Mouse (Mus musculus): ENCODE results near the gene Scamp2. TPM values are rescaled to one million over a fixed set of nuclear protein-coding genes. Genes with fewer than 3 reads are reported as not detected.

Gene Scamp2
- total RNA-seq, 2 experiments from 2014 or later, result 22.5 to 26.3 TPM

- H3K27ac ChIP-seq, result no peak within 1 kb of the TSS
- no peak for DNase-seq (ENCODE audit: low spot score in 2 of 2)
- H3K4me3 ChIP-seq, result no peak within 1 kb of the TSS
- TF ChIP-seq CTCF (conservative IDR thresholded peaks at IDR 0.05), result no peak
Measured at GRCm38 (mm10) chr9:57606139-57606851, 45.6 kb downstream of the Scamp2 start, which contains the start of gene Cplx3. Cplx3 (minus strand) TSS chr9:57606281.

- no peak for DNase-seq (ENCODE audit: low spot score in 2 of 2)
- Histone ChIP-seq H3K4me3 (no peak overlapping the region), H3K27ac (no peak overlapping the region)
- TF ChIP-seq CTCF (conservative IDR thresholded peaks at IDR 0.05), result no peak
Measured at GRCm38 (mm10) chr9:57609803-57610202, 49.1 kb downstream of the Scamp2 start.

GRCm38 (mm10) chr9:57610359-57610826 is 49.6 kb downstream of the Scamp2 start:
- no peak overlapping the region for H3K27ac ChIP-seq
- DNase-seq (ENCODE audit: low spot score in 2 of 2), result no peak
- no peak for TF ChIP-seq CTCF (conservative IDR thresholded peaks at IDR 0.05)
- H3K4me3 ChIP-seq, result no peak overlapping the region

DNA sequence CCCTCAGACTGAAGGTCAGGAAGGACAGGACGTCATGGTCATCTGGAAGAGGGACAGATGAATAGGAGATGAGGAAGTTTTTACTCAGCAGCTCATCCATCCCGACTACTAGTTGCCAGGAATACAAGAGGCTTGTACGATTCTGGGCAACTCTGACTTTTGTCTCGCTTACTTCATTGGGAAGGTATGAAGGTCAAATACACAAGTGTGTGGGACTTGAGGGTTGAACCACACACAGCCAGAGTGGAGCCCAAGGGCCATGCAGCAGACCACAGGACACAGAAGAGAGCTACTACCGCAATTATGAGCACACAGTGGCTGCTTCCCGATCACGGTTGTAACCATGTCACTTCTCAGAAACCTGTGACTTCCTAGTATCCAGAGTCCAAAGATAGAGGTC is 51.8 kb downstream of the Scamp2 start:
- no peak for TF ChIP-seq CTCF (conservative IDR thresholded peaks at IDR 0.05)
- Histone ChIP-seq H3K4me3 (no peak overlapping the region), H3K27ac (no peak overlapping the region)
- DNase-seq (ENCODE audit: low spot score in 2 of 2), result no peak

- no peak for TF ChIP-seq CTCF (conservative IDR thresholded peaks at IDR 0.05)
- DNase-seq (ENCODE audit: low spot score in 2 of 2), result no peak
- no peak overlapping the region for H3K4me3 ChIP-seq
- H3K27ac ChIP-seq, result no peak overlapping the region
Measured at GRCm38 (mm10) chr9:57613975-57614374, 53.2 kb downstream of the Scamp2 start.

DNA sequence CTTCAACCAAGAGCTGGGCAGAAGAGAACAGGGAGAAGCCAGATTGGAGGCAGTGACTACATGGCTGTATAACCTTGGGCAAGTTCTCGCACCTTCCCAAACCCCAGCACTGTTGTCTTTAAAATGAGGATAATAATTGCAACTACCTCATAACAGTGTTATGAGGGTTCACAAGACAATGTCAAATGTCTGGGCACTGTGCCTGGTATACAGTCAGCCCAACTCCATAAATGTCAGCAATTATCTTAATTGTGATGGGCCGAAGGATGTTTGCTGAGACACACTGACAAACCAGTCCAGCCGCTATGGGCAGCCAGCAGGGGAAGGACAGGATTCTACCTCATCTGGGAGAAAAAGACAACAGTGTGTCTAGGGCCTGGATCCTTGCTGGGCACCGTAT is 54.0 kb downstream of the Scamp2 start:
- no peak overlapping the region for H3K27ac ChIP-seq
- H3K4me3 ChIP-seq, result no peak overlapping the region
- no peak for TF ChIP-seq CTCF (conservative IDR thresholded peaks at IDR 0.05)
- no peak for DNase-seq (ENCODE audit: low spot score in 2 of 2)

DNA sequence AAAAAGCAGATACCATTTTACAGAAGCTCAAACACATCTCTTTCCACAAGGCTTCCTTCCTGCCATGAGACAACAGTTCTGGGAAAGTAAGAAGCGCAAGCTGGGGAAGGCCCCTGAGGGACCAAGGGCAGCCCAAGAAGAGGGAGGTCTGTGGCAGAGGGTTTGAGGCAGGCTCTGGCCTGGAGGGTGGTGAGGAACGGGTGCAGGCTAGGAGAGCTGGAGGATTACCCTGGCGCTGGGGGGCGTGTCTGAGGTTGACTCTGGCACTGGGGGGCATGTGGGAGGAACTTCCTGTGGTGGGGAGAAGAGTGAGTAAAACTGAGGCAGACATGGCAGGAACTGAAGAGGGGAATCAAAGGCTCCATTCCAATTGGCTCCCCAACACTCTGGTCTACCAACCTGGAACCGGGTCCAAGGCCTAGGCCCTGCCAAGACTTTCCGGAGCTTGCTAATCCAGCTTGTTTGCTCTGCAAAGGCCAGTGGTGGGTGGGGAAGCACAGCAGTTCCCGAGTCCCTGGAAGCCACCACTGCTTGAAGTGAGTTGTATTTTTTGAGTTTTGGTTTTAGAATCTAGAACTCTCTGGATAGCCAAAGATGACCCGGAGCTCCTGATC is 56.9 kb downstream of the Scamp2 start:
- no peak overlapping the region for H3K27ac ChIP-seq
- no peak for TF ChIP-seq CTCF (conservative IDR thresholded peaks at IDR 0.05)
- DNase-seq (ENCODE audit: low spot score in 2 of 2), result no peak
- no peak overlapping the region for H3K4me3 ChIP-seq

DNA sequence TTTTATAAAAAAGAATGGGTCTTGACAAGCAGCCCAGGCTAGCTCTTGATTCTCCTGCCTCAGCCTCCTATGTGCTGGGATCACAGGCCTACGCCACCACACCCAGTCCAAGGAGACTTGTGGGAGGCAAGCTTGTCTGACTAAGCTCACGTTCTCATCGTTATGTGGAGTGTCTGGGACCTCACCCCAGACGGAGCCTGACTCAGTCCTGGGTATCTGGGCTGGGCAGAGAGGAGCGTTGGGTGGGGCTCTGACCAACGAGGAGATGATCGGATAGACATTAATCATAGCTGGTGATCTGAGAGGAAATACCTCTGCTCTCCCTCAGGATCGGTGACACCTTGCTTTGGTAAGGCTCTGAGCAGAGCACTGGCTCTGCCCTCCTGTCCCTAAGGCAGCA is 58.1 kb downstream of the Scamp2 start:
- no peak for TF ChIP-seq CTCF (conservative IDR thresholded peaks at IDR 0.05)
- Histone ChIP-seq H3K4me3 (no peak overlapping the region), H3K27ac (no peak overlapping the region)
- DNase-seq (ENCODE audit: low spot score in 2 of 2), result no peak

DNA sequence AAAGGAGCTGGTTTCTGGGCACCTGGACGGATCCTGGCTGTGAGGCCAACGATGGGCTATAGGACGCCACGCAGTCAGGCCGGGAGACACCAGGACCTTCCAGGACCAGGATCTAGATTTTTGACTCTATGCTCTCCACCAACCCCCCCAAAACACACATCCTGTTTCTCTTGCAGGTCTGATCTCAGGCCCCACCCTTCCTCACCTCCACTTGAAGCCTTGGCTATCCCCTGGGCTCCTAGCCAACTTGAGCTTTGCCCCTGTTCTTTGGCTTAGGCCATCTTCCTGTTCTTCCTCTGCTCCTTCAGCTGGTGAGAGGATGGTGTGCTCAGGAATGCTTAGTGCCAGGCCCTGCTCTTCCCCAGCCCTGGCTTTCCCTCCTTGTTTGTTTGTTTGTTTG is 59.9 kb downstream of the Scamp2 start, which contains the start of gene Lman1l:
Gene Lman1l, minus strand, starts transcription at position 101 of the 400 bp plus-strand sequence.
- no peak for DNase-seq (ENCODE audit: low spot score in 2 of 2)
- TF ChIP-seq CTCF (conservative IDR thresholded peaks at IDR 0.05), result no peak
- Histone ChIP-seq H3K4me3 (no peak within 1 kb of the TSS), H3K27ac (no peak within 1 kb of the TSS)

- H3K27ac ChIP-seq, result no peak overlapping the region
- H3K4me3 ChIP-seq, result no peak overlapping the region
- TF ChIP-seq CTCF (conservative IDR thresholded peaks at IDR 0.05), result no peak
- no peak for DNase-seq (ENCODE audit: low spot score in 2 of 2)
Measured at GRCm38 (mm10) chr9:57624295-57624694, 63.6 kb downstream of the Scamp2 start.

DNA sequence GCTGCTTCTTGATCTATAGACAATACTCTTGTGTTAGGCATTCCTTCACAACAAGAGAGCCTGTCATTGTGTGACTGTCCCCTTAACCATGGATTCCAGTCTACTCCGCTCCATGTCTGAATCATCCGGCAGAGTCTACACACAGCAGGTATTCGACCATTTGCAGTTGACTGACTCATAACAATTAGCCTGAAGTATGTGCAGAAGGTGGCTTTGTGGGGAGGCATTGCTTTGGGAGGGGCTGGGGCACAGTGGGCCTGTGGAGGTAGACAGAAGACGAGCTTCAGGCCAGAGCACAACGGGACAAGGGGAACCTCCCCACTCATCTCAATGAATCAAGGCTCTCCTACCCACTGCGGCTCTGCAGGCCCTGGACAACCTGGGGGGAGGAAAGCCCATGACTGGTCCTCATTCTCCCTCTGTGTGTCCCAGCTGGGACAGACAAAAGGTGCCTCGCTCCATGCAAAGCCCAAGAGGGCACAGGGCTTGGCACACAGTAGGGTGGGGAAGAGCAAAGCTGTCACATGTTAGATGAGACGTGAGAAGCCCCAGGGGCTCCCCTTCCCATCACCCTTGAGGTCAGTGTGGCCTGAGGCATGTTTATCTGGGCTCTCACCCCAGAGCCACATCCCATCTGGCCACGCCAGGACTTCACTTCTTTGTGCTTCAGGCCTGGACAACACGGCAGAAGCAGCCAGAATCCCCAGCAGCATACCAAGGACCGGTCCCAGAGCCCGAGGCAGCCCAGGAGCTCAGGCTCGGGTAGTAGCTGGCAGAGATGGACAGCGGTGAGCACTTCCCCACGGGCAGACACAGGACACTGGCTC is 65.1 kb downstream of the Scamp2 start:
- DNase-seq (ENCODE audit: low spot score in 2 of 2), result no peak
- no peak for TF ChIP-seq CTCF (conservative IDR thresholded peaks at IDR 0.05)
- Histone ChIP-seq H3K27ac (peak overlapping the region; percentile 18; the same call in 1 of the 2 replicates), H3K4me3 (no peak overlapping the region)

GRCm38 (mm10) chr9:57627191-57627590 is 66.4 kb downstream of the Scamp2 start:
- TF ChIP-seq CTCF (conservative IDR thresholded peaks at IDR 0.05), result no peak
- Histone ChIP-seq H3K27ac (no peak overlapping the region), H3K4me3 (no peak overlapping the region)
- DNase-seq (ENCODE audit: low spot score in 2 of 2), result no peak

GRCm38 (mm10) chr9:57627892-57628291 is 67.1 kb downstream of the Scamp2 start:
- no peak for TF ChIP-seq CTCF (conservative IDR thresholded peaks at IDR 0.05)

More at GRCm38 (mm10) chr9:57627892-57628291, 67.1 kb downstream of the Scamp2 start:
- DNase-seq (ENCODE audit: low spot score in 2 of 2), result no peak
- Histone ChIP-seq H3K27ac (no peak overlapping the region), H3K4me3 (no peak overlapping the region)
